Mouse (Mus musculus): ENCODE data around the gene Tnfrsf11a.

DNA sequence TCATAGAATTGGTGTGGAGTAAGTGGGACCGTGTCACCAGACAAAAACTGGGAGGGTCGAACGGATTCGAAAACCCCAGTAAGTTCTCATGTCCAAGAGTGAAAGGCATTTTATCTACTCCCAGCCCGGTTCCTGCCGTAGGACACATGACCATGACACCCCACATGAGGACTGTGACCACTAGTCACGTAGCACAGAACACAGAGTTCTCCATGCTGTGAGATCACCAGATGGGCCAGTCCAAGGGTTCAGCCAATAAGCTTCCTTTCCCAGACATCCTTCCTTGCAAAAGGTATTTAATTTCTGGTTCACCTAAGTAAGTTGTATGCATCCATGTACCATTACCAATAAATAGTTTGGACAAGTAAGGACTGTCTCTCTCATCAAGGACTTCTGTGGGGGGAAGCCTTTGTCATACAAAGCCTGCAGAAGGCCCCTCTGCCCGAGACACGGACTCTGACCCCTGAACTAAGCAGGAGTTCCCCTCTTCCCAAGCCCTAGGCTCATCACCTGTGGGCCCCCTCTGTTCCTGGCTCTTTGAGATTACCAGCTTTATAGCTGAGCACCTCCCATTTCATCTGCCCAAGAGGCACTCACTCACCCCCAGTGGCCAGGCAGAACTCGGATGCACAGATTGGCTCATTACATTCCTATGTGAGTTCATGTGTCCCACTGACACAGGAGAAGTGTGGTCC is 26.7 kb downstream of the Tnfrsf11a start:
- TF ChIP-seq POLR2A (IDR thresholded peaks at IDR 0.05; ENCODE audit: insufficient read depth, low read depth, low read length) (no peak), CTCF (IDR thresholded peaks at IDR 0.05; ENCODE audit: insufficient read depth, low read depth, low read length) (no peak)
